Mouse (Mus musculus) embryonic facial prominence, embryonic 10.5 days (tissue): Measurements from ENCODE around the gene Mst1r. TPM values are rescaled to one million over a fixed set of nuclear protein-coding genes. Genes with fewer than 3 reads are reported as not detected.
A peak's percentile ranks its signal among the peaks of the same experiment; 100 is the strongest.

Experiments
- DNase-seq: peaks from one replicate; pipeline ENCODE4 v3.0.0-alpha.2; 2017; ENCODE audit warnings: low spot score
- H3K27ac ChIP-seq: fragments of 300-500 bp; sonication (generic); replicated peaks from 2 replicates; pipeline ENCODE4 v1.5.1; 2016; ENCODE audit warnings: mild to moderate bottlenecking
- H3K27me3 ChIP-seq: fragments of 300-500 bp; sonication (generic); replicated peaks from 2 replicates; pipeline ENCODE4 v1.6.1; 2016; ENCODE audit warnings: low read depth, mild to moderate bottlenecking; ENCODE audit not compliant: poor library complexity, severe bottlenecking
- H3K36me3 ChIP-seq: fragments of 300-500 bp; sonication (generic); replicated peaks from 2 replicates; pipeline ENCODE4 v1.6.1; 2016; ENCODE audit warnings: mild to moderate bottlenecking, moderate library complexity
- H3K4me1 ChIP-seq: fragments of 300-500 bp; sonication (generic); 2 replicates; pipeline ENCODE4 v1.6.1; 2016
- H3K4me3 ChIP-seq: fragments of 300-500 bp; sonication (generic); 2 replicates; pipeline ENCODE4 v1.5.1; 2016; ENCODE audit warnings: mild to moderate bottlenecking, moderate library complexity
- H3K9me3 ChIP-seq: fragments of 300-500 bp; sonication (generic); 2 replicates; pipeline ENCODE4 v1.6.1; 2016; ENCODE audit warnings: mild to moderate bottlenecking
- WGBS: fragments of 180-500 bp; shearing (Covaris S2); methylation state at CpG from one replicate; pipeline ENCODE4 v1.1.7; 2016; 5-methylcytosine and 5-hydroxymethylcytosine counted together
- polyA plus RNA-seq: library from polyadenylated mRNA; unstranded; fragments of >200 nt; fragmentation: Nextera tagmentation; extraction: Ambion mirVana; gene quantifications from 2 replicates; pipeline ENCODE4 v1.2.1, GENCODE M21; 2016

Mst1r gene
- polyA plus RNA-seq, 1 experiment from 2014 or later = 1.1 TPM

- Histone ChIP-seq H3K27me3 (peaks cover 49% of the 10 kb centered on the region), H3K4me1 (peaks cover 20% of the 10 kb centered on the region), H3K4me3 (no peak overlapping the region), H3K9me3 (no peaks in the 10 kb centered on the region), H3K27ac (no peak overlapping the region), H3K36me3 (peaks cover 19% of the 10 kb centered on the region)
- no peak for DNase-seq
- 63% methylated on average over 12 of the region's 12 CpGs for WGBS
These were observed 6.8 kb upstream of the Mst1r start for GRCm38 (mm10) chr9:107899855-107900254.

- H3K9me3 ChIP-seq = no peaks in the 10 kb centered on the region
- 3% methylated on average over 44 of the region's 44 CpGs for WGBS
- DNase-seq = peak; percentile 84
- H3K4me3 ChIP-seq = peak overlapping the region; percentile 54
- peaks cover 27% of the 10 kb centered on the region for H3K4me1 ChIP-seq
- peaks cover 54% of the 10 kb centered on the region for H3K27me3 ChIP-seq
- peak overlapping the region; percentile 10; the same call in 1 of the 2 replicates for H3K27ac ChIP-seq
- peaks cover 19% of the 10 kb centered on the region for H3K36me3 ChIP-seq
These were observed 5.6 kb upstream of the Mst1r start for GRCm38 (mm10) chr9:107900840-107901626.

- 9% methylated on average over 17 of the region's 17 CpGs for WGBS
- peak overlapping the region; percentile 54 for H3K4me3 ChIP-seq
These were observed 5.1 kb upstream of the Mst1r start for GRCm38 (mm10) chr9:107901627-107901914.

GRCm38 (mm10) chr9:107904726-107905125, 1.9 kb upstream of the Mst1r start:
- peaks cover 14% of the 10 kb centered on the region; the same call in 1 of the 2 replicates for H3K36me3 ChIP-seq
- DNase-seq = peak; percentile 89
- H3K4me3 ChIP-seq = no peak overlapping the region
- WGBS = 9% methylated on average over 4 of the region's 4 CpGs
- peaks cover 57% of the 10 kb centered on the region for H3K4me1 ChIP-seq
- H3K27ac ChIP-seq = no peak overlapping the region
- H3K27me3 ChIP-seq = peaks cover 75% of the 10 kb centered on the region
- no peaks in the 10 kb centered on the region for H3K9me3 ChIP-seq

More at GRCm38 (mm10) chr9:107901627-107901914, 5.1 kb upstream of the Mst1r start:
- DNase-seq = no peak
- no peak overlapping the region for H3K27ac ChIP-seq
- peaks cover 32% of the 10 kb centered on the region for H3K4me1 ChIP-seq
- H3K36me3 ChIP-seq = peaks cover 19% of the 10 kb centered on the region
- H3K9me3 ChIP-seq = no peaks in the 10 kb centered on the region
- peaks cover 57% of the 10 kb centered on the region for H3K27me3 ChIP-seq

GRCm38 (mm10) chr9:107906967-107907800, 511 bp downstream of the Mst1r start:
- 48% methylated on average over 31 of the region's 31 CpGs for WGBS
- H3K36me3 ChIP-seq = 0 out of 2 replicates have a peak, but pooled peaks cover 4% of the 10 kb centered on the region
- H3K4me3 ChIP-seq = peak overlapping the region; percentile 57
- peaks cover 51% of the 10 kb centered on the region for H3K27me3 ChIP-seq
- peaks cover 38% of the 10 kb centered on the region for H3K4me1 ChIP-seq
- H3K27ac ChIP-seq = peak overlapping the region; percentile 70
- peak; percentile 27 for DNase-seq
- H3K9me3 ChIP-seq = no peaks in the 10 kb centered on the region

- DNase-seq = no peak
- H3K4me1 ChIP-seq = peaks cover 38% of the 10 kb centered on the region
- peaks cover 45% of the 10 kb centered on the region for H3K27me3 ChIP-seq
- 89% methylated on average over 14 of the region's 14 CpGs for WGBS
- H3K36me3 ChIP-seq = no peaks in the 10 kb centered on the region
- no peak overlapping the region for H3K27ac ChIP-seq
- H3K9me3 ChIP-seq = no peaks in the 10 kb centered on the region
- H3K4me3 ChIP-seq = 0 out of 2 replicates have a peak overlapping the region, but pooled peaks have one; percentile 12
These were observed 1.1 kb downstream of the Mst1r start for GRCm38 (mm10) chr9:107907801-107908120.

- H3K36me3 ChIP-seq = no peaks in the 10 kb centered on the region
- peaks cover 38% of the 10 kb centered on the region for H3K4me1 ChIP-seq
- peaks cover 39% of the 10 kb centered on the region for H3K27me3 ChIP-seq
- no peak for DNase-seq
- peak overlapping the region; percentile 16; the same call in 1 of the 2 replicates for H3K4me3 ChIP-seq
- no peak overlapping the region for H3K27ac ChIP-seq
- no peaks in the 10 kb centered on the region for H3K9me3 ChIP-seq
- 39% methylated on average over 18 of the region's 18 CpGs for WGBS
These were observed 1.9 kb downstream of the Mst1r start for GRCm38 (mm10) chr9:107908410-107909158.

GRCm38 (mm10) chr9:107910025-107910769, 3.5 kb downstream of the Mst1r start:
- Histone ChIP-seq H3K4me3 (no peak overlapping the region), H3K36me3 (no peaks in the 10 kb centered on the region), H3K4me1 (peaks cover 39% of the 10 kb centered on the region), H3K9me3 (no peaks in the 10 kb centered on the region), H3K27me3 (peaks cover 34% of the 10 kb centered on the region), H3K27ac (no peak overlapping the region)
- DNase-seq = no peak
- 90% methylated on average over 15 of the region's 15 CpGs for WGBS

GRCm38 (mm10) chr9:107914764-107915420, 8.2 kb downstream of the Mst1r start:
- 83% methylated on average over 16 of the region's 16 CpGs for WGBS
- Histone ChIP-seq H3K27me3 (0 out of 2 replicates have a peak, but pooled peaks cover 6% of the 10 kb centered on the region), H3K9me3 (no peaks in the 10 kb centered on the region), H3K36me3 (no peaks in the 10 kb centered on the region), H3K4me3 (no peak overlapping the region), H3K4me1 (peaks cover 27% of the 10 kb centered on the region), H3K27ac (no peak overlapping the region)
- no peak for DNase-seq

- peak; percentile 46 for DNase-seq
- peak overlapping the region; percentile 40; the same call in 1 of the 2 replicates for H3K27ac ChIP-seq
- WGBS = 48% methylated on average over 13 of the region's 13 CpGs
- H3K9me3 ChIP-seq = no peaks in the 10 kb centered on the region
- no peak overlapping the region for H3K4me3 ChIP-seq
- no peaks in the 10 kb centered on the region for H3K36me3 ChIP-seq
- H3K27me3 ChIP-seq = 0 out of 2 replicates have a peak, but pooled peaks cover 6% of the 10 kb centered on the region
- H3K4me1 ChIP-seq = peaks cover 27% of the 10 kb centered on the region
These were observed 11.4 kb downstream of the Mst1r start for GRCm38 (mm10) chr9:107917895-107918608.

- 0 out of 2 replicates have a peak, but pooled peaks cover 10% of the 10 kb centered on the region for H3K27me3 ChIP-seq
- DNase-seq = no peak
- H3K4me1 ChIP-seq = peaks cover 27% of the 10 kb centered on the region
- no peaks in the 10 kb centered on the region for H3K36me3 ChIP-seq
- no peak overlapping the region for H3K4me3 ChIP-seq
- H3K9me3 ChIP-seq = no peaks in the 10 kb centered on the region
- H3K27ac ChIP-seq = no peak overlapping the region
- WGBS = 85% methylated on average over 6 of the region's 6 CpGs
These were observed 12.2 kb downstream of the Mst1r start for GRCm38 (mm10) chr9:107918884-107919283.
